Mouse (Mus musculus): ENCODE measurements around the gene Hivep3. TPM values are rescaled to one million over a fixed set of nuclear protein-coding genes. Genes with fewer than 3 reads are reported as not detected.

Gene Hivep3
- polyA plus RNA-seq, 1 experiment: 5.8 TPM

DNA sequence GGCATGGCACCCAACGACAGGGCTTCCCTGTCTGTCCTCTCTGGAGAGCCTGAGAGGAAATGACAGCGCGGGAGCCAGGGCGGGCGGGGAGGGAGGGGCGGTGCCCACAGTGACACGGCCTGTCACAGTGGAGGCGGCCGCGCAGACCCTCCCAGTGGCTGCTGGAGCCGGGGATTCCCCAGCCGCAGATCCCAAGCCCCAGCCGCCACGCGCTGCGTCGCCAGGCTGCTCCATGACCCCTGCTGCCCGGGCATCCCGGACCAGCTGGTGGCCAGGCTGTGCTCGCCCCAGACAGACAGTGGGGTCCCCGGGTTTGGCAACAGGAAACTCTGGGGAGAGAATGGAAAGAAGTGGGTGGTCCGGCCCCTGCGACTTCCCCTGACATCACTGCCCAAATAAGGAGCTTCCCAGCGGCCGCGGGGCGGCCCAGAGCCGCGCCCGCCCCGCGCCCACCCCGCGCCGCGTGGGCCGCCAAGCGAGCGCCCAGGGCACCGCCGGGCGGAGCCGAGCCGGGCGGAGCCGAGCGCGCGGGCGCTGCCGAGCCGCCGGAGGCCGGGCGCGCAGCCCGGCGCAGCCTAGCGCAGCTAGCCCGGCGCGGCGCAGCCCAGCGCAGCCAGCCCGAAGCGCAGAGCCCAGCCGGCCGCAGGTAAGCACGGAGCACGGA lies 298.9 kb downstream of the Hivep3 start:
- peak; percentile 60 for DNase-seq
- H3K27ac ChIP-seq (ENCODE audit: insufficient read depth, low read depth, low read length): no peak overlapping the region

DNA sequence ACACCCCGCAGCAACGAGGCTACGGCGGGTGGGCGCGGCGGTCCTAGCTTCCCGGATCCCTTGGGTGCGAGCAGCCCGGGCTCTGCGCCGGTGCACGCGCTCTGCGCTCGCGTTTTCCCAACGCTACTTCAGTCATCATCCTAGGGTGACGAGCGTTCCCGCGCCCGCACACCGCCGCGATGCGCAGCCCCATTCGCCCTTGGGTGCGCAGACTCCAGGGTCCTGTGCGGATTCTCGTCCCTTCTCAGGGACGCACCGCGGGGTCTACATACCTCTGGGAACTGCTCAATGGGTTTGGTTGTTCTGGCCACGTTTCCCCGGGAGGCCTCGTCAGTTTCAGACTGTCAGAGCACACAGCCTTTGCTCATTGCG lies 299.4 kb downstream of the Hivep3 start:
- Histone ChIP-seq H3K27ac (ENCODE audit: insufficient read depth, low read depth, low read length) (no peak overlapping the region), H3K27me3 (replicated peaks; ENCODE audit: control insufficient read depth, insufficient read depth, low read length) (no peaks in the 10 kb centered on the region), H3K4me1 (ENCODE audit: control insufficient read depth, insufficient read depth, low read length) (no peaks in the 10 kb centered on the region), H3K4me3 (ENCODE audit: insufficient read depth, low read depth, low read length) (peak overlapping the region; percentile 61), H3K36me3 (ENCODE audit: control insufficient read depth, insufficient read depth, low read length) (no peaks in the 10 kb centered on the region)
- no peak for DNase-seq
- no peak for TF ChIP-seq CTCF (conservative IDR thresholded peaks at IDR 0.05; ENCODE audit: insufficient read depth, insufficient read length, low read depth, low read length)
- TF ChIP-seq POLR2A (IDR thresholded peaks at IDR 0.05; ENCODE audit: low read depth, low read length): no peak
- WGBS: 1% methylated on average over 38 of the region's 38 CpGs

More for the DNA sequence above, 298.9 kb downstream of the Hivep3 start:
- Histone ChIP-seq H3K27me3 (replicated peaks; ENCODE audit: control insufficient read depth, insufficient read depth, low read length) (no peaks in the 10 kb centered on the region), H3K4me1 (ENCODE audit: control insufficient read depth, insufficient read depth, low read length) (no peaks in the 10 kb centered on the region), H3K36me3 (ENCODE audit: control insufficient read depth, insufficient read depth, low read length) (no peaks in the 10 kb centered on the region), H3K4me3 (ENCODE audit: insufficient read depth, low read depth, low read length) (peak overlapping the region; percentile 61)
- TF ChIP-seq CTCF (conservative IDR thresholded peaks at IDR 0.05; ENCODE audit: insufficient read depth, insufficient read length, low read depth, low read length) (no peak), POLR2A (IDR thresholded peaks at IDR 0.05; ENCODE audit: low read depth, low read length) (no peak)
- 9% methylated on average over 70 of the region's 70 CpGs for WGBS

GRCm38 (mm10) chr4:120036294-120036693 lies 302.7 kb downstream of the Hivep3 start:
- TF ChIP-seq POLR2A (IDR thresholded peaks at IDR 0.05; ENCODE audit: low read depth, low read length) (no peak), CTCF (conservative IDR thresholded peaks at IDR 0.05; ENCODE audit: insufficient read depth, insufficient read length, low read depth, low read length) (no peak)
- Histone ChIP-seq H3K4me1 (ENCODE audit: control insufficient read depth, insufficient read depth, low read length) (no peaks in the 10 kb centered on the region), H3K27me3 (replicated peaks; ENCODE audit: control insufficient read depth, insufficient read depth, low read length) (no peaks in the 10 kb centered on the region), H3K27ac (ENCODE audit: insufficient read depth, low read depth, low read length) (no peak overlapping the region), H3K4me3 (ENCODE audit: insufficient read depth, low read depth, low read length) (no peak overlapping the region), H3K36me3 (ENCODE audit: control insufficient read depth, insufficient read depth, low read length) (no peaks in the 10 kb centered on the region)
- WGBS: 91% methylated on average over 4 of the region's 4 CpGs
- DNase-seq: no peak

- TF ChIP-seq POLR2A (IDR thresholded peaks at IDR 0.05; ENCODE audit: low read depth, low read length): no peak
- no peak for TF ChIP-seq CTCF (conservative IDR thresholded peaks at IDR 0.05; ENCODE audit: insufficient read depth, insufficient read length, low read depth, low read length)
- DNase-seq: no peak
- 49% methylated on average over 7 of the region's 7 CpGs for WGBS
Observed at GRCm38 (mm10) chr4:120037007-120037406, 303.4 kb downstream of the Hivep3 start.

DNA sequence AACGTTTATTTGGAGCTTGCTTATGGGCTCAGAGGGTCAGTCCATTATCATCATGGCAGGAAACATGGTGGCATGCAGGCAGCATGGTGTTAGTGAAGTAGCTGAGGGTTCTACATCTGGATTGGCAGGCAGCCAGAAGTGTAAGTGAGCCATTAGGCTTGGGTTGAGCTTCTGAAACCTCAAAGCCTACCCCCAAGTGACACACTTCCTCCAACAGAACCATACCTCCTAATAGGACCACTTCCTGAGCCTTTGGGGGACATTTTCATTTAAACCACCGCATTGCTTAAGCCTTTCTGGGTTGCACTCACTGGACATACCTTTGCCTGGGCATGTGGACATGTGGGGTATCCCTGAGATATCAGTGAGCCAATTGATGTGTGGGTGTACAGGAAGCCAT lies 307.9 kb downstream of the Hivep3 start:
- no peak overlapping the region for H3K4me3 ChIP-seq (ENCODE audit: insufficient read depth, low read depth, low read length)
- H3K27ac ChIP-seq (ENCODE audit: insufficient read depth, low read depth, low read length): no peak overlapping the region
- TF ChIP-seq POLR2A (IDR thresholded peaks at IDR 0.05; ENCODE audit: low read depth, low read length) (no peak), CTCF (conservative IDR thresholded peaks at IDR 0.05; ENCODE audit: insufficient read depth, insufficient read length, low read depth, low read length) (no peak)
- 90% methylated on average over 2 of the region's 2 CpGs for WGBS
- DNase-seq: no peak
- H3K36me3 ChIP-seq (ENCODE audit: control insufficient read depth, insufficient read depth, low read length): no peaks in the 10 kb centered on the region
- no peaks in the 10 kb centered on the region for H3K27me3 ChIP-seq (replicated peaks; ENCODE audit: control insufficient read depth, insufficient read depth, low read length)
- no peaks in the 10 kb centered on the region for H3K4me1 ChIP-seq (ENCODE audit: control insufficient read depth, insufficient read depth, low read length)

More at GRCm38 (mm10) chr4:120037007-120037406, 303.4 kb downstream of the Hivep3 start:
- H3K27me3 ChIP-seq (replicated peaks; ENCODE audit: control insufficient read depth, insufficient read depth, low read length): no peaks in the 10 kb centered on the region
- no peak overlapping the region for H3K27ac ChIP-seq (ENCODE audit: insufficient read depth, low read depth, low read length)
- H3K4me1 ChIP-seq (ENCODE audit: control insufficient read depth, insufficient read depth, low read length): no peaks in the 10 kb centered on the region
- H3K4me3 ChIP-seq (ENCODE audit: insufficient read depth, low read depth, low read length): no peak overlapping the region
- H3K36me3 ChIP-seq (ENCODE audit: control insufficient read depth, insufficient read depth, low read length): no peaks in the 10 kb centered on the region

DNA sequence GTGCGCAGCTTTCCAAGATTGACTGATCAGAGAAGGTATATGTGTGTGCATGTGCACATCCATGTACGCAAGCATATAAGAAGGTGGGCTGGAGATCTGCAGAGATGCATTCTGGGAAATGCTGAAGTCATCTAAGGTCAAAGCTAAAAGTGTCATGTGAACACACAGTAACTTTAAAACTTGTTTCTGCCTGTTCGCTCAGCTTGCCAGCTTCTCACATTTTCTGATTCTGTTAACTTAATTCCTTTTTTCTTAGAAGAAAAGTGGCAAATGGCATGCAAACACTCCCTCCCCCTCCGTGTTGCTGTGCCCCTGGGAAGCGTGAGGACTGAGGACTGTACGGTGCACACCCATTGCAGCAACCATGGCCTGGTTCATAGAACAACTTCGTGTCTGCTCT lies 308.9 kb downstream of the Hivep3 start:
- Histone ChIP-seq H3K4me3 (ENCODE audit: insufficient read depth, low read depth, low read length) (no peak overlapping the region), H3K27me3 (replicated peaks; ENCODE audit: control insufficient read depth, insufficient read depth, low read length) (no peaks in the 10 kb centered on the region), H3K27ac (ENCODE audit: insufficient read depth, low read depth, low read length) (no peak overlapping the region), H3K36me3 (ENCODE audit: control insufficient read depth, insufficient read depth, low read length) (no peaks in the 10 kb centered on the region), H3K4me1 (ENCODE audit: control insufficient read depth, insufficient read depth, low read length) (no peaks in the 10 kb centered on the region)
- DNase-seq: no peak
- WGBS: 79% methylated on average over 7 of the region's 7 CpGs
- TF ChIP-seq CTCF (conservative IDR thresholded peaks at IDR 0.05; ENCODE audit: insufficient read depth, insufficient read length, low read depth, low read length): no peak
- TF ChIP-seq POLR2A (IDR thresholded peaks at IDR 0.05; ENCODE audit: low read depth, low read length): no peak

GRCm38 (mm10) chr4:120044612-120045011 lies 311.0 kb downstream of the Hivep3 start:
- no peaks in the 10 kb centered on the region for H3K36me3 ChIP-seq (ENCODE audit: control insufficient read depth, insufficient read depth, low read length)
- no peak for TF ChIP-seq CTCF (conservative IDR thresholded peaks at IDR 0.05; ENCODE audit: insufficient read depth, insufficient read length, low read depth, low read length)
- no peak for TF ChIP-seq POLR2A (IDR thresholded peaks at IDR 0.05; ENCODE audit: low read depth, low read length)
- H3K27me3 ChIP-seq (replicated peaks; ENCODE audit: control insufficient read depth, insufficient read depth, low read length): no peaks in the 10 kb centered on the region
- 87% methylated on average over 5 of the region's 5 CpGs for WGBS
- no peak overlapping the region for H3K27ac ChIP-seq (ENCODE audit: insufficient read depth, low read depth, low read length)
- DNase-seq: no peak
- no peak overlapping the region for H3K4me3 ChIP-seq (ENCODE audit: insufficient read depth, low read depth, low read length)
- no peaks in the 10 kb centered on the region for H3K4me1 ChIP-seq (ENCODE audit: control insufficient read depth, insufficient read depth, low read length)
